Mouse (Mus musculus) gastrocnemius, postnatal 4 days (tissue): ENCODE measurements at regions not wholly inside any gene's neighbourhood (a gene's known extent, or its start where the extent isn't known, plus 50 kb on each side); places are given as distances from the start of the nearest gene placed in this dataset.
A peak's percentile ranks its signal among the peaks of the same experiment; 100 is the strongest.

Experiments
- DNase-seq, 2 experiments: peaks; one replicate each; pipeline ENCODE4 v3.0.0; 2021 to 2022; ENCODE audit warnings: low spot score in 2 of 2, mixed read lengths in 2 of 2

GRCm38 (mm10) chr1:137928522-137928921 lies 247.0 kb downstream of the Ptprc start:
- peak; percentile 18 to 29 for DNase-seq

GRCm38 (mm10) chr1:137927953-137928352 lies 247.6 kb downstream of the Ptprc start:
- DNase-seq = peak; percentile 20 to 52

GRCm38 (mm10) chr1:137926326-137926725 lies 249.2 kb downstream of the Ptprc start:
- no peak for DNase-seq

- DNase-seq = no peak
Observed at GRCm38 (mm10) chr1:137924156-137924555, 251.4 kb downstream of the Ptprc start.

DNA sequence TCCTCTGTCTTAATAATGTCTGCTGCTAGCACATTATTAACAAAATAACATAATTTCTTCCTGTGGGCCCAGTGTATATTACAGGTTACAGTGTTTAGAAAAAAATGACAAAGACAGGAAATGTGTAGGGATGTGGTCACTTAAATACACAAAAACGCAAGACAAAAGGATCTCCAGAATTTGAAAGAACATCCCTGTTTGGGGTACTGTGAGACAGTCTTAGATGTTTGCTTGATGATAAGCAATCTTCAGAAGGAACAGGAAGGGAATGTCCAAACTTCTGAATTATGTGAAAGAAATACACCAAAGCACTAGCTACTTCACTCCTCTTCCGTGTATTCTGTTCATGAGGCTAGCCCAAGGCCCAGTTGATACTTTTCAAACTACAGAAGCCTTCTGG lies 251.8 kb downstream of the Ptprc start:
- no peak for DNase-seq

- DNase-seq = no peak
Observed at GRCm38 (mm10) chr1:137922769-137923168, 252.7 kb downstream of the Ptprc start.

DNA sequence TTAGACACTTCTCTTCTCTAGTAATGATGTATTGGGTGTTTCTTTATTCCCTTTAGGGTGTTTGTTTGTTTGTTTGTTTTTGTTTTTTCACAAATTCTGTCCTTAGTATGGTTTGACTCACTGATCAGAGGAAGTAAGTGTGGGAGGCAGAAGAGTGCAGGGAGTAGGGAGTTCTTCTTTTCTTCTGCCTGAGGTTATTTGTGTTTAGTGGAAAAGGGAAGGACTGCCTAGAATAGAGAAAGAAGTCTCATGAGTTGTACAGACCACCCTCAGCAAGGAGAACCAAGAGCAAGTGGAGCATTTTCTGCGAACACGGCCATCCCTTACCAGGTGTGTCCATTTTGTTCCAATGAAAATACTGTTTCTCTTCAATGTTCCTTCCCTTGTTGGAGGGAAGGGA lies 253.9 kb downstream of the Ptprc start:
- no peak for DNase-seq

GRCm38 (mm10) chr1:137919739-137920563 lies 255.6 kb downstream of the Ptprc start:
- no peak for DNase-seq

DNA sequence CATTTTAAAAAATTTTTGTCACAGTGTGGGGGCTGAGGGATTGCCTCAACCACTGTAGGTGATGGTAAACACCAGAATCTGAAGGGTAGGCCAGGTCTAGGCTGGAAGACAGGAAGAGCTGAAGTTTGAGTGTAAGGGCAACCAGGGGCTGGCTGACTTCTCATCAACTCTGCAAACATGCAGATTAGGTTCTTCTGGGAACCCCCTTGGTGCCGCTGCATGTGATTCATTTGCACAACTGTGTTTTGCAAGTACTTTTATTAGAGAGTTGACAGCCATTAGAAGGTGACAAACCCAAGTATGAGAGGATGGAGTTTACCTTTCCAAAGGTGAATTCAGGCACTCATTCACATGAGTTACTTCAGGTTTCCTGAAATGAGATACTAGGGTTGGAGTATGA lies 258.1 kb downstream of the Ptprc start:
- no peak for DNase-seq

DNA sequence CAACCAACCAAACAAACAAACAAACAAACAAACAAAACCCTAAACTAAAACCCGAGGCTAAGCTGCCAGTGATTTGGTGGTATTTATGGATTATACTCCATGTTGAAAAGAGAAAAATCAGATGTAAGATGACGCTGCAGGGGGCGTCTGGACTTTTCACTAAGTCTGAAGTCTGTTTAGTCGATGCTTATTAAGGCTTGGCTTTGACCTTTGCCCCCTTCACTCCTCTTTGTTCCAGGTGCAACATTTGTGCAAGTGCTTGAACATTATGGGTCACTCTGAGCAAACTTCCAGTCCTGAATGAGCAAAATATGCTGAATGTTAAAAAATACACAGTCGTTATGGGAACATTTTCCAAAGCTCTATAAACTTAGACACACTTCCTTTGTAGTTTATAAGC lies 268.6 kb downstream of the Ptprc start:
- DNase-seq = no peak

DNA sequence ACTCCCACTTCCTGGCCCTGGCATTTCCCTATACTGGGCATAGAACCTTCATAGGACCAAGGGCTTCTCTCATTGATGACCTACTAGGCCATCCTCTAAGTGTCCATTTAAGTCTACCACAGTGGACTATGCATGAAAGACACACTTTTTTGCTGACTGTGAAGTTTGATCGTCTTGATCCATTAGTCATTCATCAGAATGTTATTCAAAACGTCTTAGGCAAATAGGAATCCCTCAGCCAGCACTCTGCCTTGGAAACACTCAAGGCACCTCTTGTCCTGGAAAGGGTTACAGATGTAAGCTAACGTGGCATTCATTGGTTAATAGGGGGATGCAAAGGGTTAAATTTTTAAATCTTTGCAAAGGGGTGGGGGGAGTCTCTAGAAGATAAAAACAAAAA lies 269.0 kb downstream of the Ptprc start:
- DNase-seq = no peak

GRCm38 (mm10) chr1:137905566-137905965 lies 269.9 kb downstream of the Ptprc start:
- no peak for DNase-seq

- no peak for DNase-seq
Observed at GRCm38 (mm10) chr1:137903351-137903750, 272.2 kb downstream of the Ptprc start.

GRCm38 (mm10) chr1:137902859-137903258 lies 272.6 kb downstream of the Ptprc start:
- no peak for DNase-seq

DNA sequence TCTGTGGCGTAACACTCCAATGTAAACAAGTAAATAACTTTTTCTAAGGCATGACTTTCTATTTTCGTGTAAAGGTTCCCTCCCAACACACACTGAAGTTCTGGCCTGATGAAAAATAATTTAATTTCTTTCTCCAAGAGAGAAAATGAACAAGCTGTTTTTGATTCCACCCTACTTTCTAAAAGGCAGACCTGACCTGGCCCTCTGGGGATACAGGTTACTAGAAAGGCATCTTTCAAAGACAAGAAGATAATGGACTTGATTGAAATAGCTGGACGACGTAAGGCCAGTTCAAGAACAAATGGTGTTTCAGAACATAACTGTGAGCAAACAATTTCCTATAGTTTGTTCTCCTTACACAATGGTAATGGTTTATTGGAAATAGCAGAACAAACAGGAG lies 273.5 kb downstream of the Ptprc start:
- no peak for DNase-seq

DNA sequence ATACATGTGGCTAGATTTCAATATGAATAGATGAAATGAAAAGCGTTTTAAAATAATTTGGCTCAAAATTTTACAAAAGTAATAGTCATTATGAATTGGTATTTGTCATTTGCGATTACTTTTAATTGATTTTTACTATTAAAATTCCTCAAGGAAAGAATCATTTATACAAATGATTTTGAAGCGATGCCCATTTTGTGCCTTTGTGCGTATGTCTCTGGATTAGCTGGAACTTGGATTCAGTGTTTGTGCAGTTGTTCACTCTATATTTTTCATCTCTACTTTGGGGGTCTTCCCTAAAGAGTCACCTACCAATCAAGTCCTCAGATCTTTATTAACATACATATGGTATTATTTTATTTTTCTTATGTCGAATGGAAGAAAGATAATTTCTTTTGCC lies 274.3 kb downstream of the Ptprc start:
- no peak for DNase-seq

DNA sequence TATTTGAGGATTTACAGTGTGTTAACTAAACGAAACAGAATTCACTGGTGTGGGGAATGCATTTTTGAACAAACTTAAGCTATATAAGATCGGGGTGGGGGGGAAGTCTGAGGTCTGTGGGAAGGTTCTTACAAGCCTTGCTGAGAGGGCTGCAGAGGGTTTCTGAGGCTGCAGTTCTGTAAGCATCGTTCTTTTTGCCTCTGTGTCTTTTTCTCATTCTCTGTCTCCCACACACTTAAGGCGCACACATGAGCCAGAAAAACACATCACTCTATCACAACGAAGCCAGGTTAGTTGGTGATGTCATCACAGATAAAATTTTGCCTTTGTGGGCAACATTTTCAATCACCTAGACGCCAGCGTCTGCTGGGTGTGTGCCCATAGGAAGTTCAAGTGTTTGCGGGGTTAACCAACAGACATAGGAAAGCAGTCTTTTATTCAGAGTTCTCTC lies 274.9 kb downstream of the Ptprc start:
- DNase-seq = no peak

GRCm38 (mm10) chr1:137899916-137900601 lies 275.4 kb downstream of the Ptprc start:
- DNase-seq = peak in 1 of 2 experiments; percentile 24

- DNase-seq = no peak
Observed at GRCm38 (mm10) chr1:137899305-137899704, 276.2 kb downstream of the Ptprc start.

DNA sequence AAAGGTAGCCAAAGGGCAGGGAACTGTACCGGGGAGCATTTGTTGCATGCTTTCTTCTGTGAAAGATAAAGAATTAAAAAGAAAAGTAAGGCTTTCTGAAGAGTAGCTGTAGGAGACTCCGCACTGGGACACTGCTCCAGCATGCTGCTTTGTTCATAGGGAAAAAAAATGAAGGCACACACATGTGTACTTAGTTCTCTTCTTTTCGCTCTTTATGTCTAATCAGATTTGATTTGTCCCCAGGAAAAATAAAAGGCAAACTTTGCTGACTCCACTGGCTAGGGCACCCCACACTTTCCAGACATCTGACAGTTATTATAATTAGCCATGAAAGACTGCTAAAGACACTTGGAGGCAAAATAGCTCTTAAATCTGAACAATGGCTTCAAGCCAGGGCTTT lies 276.6 kb downstream of the Ptprc start:
- DNase-seq = peak in 1 of 2 experiments; percentile 18

- DNase-seq = peak; percentile 53 to 78
Observed at GRCm38 (mm10) chr1:137898397-137898796, 277.1 kb downstream of the Ptprc start.

- no peak for DNase-seq
Observed at GRCm38 (mm10) chr1:137881656-137882055, 293.9 kb downstream of the Ptprc start.

DNA sequence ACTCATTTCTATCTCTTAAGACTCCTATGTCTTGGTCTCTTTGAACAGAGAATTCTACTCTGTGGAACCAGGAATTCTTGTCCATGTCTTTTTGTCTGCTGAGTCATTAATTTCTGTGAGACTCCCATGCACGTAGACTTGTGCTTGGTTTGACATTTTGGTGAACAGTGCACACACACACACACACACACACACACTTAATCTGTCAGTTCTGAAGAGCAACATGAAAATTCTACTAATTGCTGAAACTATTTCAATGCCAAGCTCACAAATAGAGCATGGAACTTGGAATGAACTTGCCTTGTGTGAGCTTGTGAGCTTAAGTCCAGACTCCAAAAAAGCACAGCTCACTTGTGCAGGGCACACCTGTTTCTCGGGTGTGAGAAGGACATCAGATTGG lies 301.1 kb downstream of the Ptprc start:
- DNase-seq = no peak
